Mouse (Mus musculus) cerebellum, adult 8-10 months (tissue): Measurements from ENCODE around the gene Exoc6.

Experiments used
- DNase-seq: peaks from one replicate; pipeline ENCODE4 v3.0.0; 2022

Gene Exoc6

GRCm38 (mm10) chr19:37580438-37580837 lies 30.2 kb downstream of the Exoc6 start:
- DNase-seq: no peak

DNA sequence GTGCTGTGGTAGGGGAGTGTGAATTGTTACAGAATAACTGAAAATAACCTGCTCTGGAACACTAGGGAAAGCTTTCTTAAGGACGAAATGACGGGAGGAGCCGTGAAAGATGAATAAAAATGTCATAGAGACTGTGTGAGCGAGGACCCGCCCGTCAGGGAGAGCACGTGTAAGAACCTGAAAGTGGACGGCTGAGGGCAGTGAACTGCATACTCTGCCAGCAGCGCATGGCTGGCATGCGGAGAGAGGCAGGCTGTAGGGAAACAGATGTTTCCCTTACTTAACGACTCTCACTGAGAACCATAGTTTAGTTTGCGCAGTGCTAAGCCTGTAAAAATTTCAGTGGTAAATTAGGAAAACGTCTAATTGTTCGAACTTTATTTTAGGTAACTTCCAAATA lies 35.0 kb downstream of the Exoc6 start:
- no peak for DNase-seq

DNA sequence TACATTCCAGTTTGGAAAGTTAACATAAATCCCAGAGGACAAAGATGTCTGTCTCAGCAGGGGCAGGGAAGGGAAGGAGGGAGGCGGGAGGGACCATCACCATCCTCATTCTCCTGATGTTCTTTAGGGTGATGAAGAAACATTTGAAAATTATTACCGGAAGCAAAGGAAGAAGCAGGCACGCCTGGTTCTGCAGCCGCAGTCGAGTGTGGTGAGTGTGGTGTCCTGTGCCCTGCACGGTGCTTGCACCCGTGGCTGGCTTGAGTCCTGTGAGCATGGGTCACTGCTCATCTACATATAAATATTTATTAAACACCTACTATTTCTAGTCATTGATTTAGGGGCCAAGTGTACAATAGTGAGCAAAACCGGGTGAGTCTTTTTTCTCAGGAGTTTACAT lies 35.5 kb downstream of the Exoc6 start:
- DNase-seq: no peak

DNA sequence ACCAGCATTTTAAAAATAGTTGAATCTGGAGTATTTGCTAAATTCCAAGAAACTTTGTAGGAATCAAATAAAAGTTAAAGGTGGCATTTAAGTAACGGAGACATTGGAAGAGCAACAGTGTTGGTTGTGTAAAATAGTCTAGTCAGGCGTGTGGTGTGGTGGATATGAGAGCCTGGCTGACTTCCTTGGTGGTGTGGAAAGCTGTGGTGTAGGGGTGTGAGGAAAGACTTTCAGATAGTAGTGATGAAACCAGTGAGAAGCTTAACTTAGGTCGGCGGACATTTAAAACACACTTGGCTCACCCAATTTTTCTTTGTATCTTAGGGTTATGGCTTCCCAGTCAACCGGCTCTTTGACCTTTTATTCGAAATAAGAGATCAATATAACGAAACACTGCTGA lies 40.3 kb downstream of the Exoc6 start:
- no peak for DNase-seq

GRCm38 (mm10) chr19:37601968-37602848 lies 52.0 kb downstream of the Exoc6 start:
- peak; percentile 7 for DNase-seq

DNA sequence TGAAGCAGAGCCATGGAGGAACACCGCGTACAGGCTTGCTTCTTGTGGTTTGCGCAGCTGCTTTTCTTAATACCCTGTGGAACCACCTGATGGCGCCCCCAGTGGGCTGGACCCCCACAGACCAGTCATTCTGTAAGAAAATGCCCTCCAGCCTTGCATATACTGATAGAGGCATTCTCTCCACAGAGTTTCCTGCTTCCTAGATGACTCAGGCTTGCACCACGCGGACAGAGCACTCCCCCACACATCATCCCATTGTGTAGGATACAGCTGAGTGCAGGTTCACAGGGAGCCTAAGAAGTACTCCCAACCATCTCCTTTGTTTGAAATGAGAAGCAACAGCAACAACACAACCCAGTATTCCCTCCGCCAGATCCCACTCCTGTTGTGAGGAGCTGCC lies 59.8 kb downstream of the Exoc6 start:
- DNase-seq: no peak

- DNase-seq: no peak
Measured at GRCm38 (mm10) chr19:37612893-37613292, 62.7 kb downstream of the Exoc6 start.

GRCm38 (mm10) chr19:37615039-37615630 lies 64.9 kb downstream of the Exoc6 start:
- DNase-seq: no peak

- DNase-seq: no peak
Measured at GRCm38 (mm10) chr19:37647994-37648393, 97.8 kb downstream of the Exoc6 start.

GRCm38 (mm10) chr19:37650526-37650925 lies 100.3 kb downstream of the Exoc6 start:
- no peak for DNase-seq

- DNase-seq: no peak
Measured at GRCm38 (mm10) chr19:37654012-37654411, 103.8 kb downstream of the Exoc6 start.

GRCm38 (mm10) chr19:37656441-37656840 lies 106.2 kb downstream of the Exoc6 start:
- DNase-seq: no peak

DNA sequence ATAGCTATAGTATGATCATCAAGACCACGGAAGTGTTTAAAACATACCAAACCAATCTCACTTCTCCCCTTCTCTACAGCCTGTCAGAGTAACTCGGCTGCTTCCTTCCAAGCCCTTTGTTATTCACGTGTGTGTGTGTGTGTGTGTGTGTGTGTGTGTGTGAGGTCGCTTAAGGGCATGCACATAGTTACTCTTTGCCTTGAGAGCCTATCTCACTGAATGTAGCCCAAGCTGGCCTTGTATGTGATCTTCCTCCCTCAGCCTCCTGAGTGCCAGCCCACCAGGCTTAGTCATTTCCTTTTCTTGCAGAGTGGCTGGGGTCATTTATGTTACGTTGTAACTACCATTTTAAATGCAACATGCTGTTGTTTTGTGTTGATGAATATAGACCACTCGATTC lies 115.0 kb downstream of the Exoc6 start:
- DNase-seq: no peak

- no peak for DNase-seq
Measured at GRCm38 (mm10) chr19:37667855-37668594, 117.8 kb downstream of the Exoc6 start.

DNA sequence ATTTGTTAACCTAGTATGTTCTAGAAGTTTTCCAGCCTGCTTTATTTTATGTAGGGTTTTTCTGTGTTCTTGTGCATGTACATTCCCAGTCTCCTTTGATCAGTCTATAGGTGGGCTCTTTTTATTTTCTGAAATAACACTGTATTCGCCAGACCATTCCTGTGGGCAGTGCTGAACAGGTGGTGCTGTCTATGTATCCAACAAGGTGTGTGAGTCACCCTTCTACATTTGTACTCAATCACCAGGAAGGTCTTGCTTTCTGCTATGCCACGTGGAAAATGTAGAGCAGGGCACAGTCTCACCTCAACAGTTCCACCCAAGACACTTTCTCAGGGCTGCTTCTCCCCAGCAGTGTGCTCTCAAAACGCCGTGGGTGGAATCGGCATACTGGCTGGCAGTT lies 118.4 kb downstream of the Exoc6 start:
- DNase-seq: no peak

GRCm38 (mm10) chr19:37669486-37669885 lies 119.3 kb downstream of the Exoc6 start:
- DNase-seq: no peak

DNA sequence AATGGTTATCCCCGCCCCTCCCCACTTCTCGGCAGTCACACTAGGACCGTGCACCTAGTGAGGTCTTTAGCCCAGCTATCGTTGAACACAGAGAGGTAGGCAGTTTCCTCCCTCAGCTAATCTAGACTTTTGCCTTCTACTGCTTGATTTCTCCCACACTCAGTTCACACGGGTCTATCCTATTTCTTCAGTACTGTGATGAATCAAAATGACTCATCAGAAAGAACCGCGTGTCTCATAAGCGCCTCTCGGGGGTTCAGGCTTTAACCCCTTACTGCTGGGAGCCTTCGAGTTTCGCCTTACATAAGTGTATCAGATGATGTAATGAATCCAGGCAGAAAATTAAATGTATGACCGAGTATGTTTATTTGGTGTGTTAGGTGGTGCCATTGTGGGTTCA lies 123.2 kb downstream of the Exoc6 start:
- no peak for DNase-seq

DNA sequence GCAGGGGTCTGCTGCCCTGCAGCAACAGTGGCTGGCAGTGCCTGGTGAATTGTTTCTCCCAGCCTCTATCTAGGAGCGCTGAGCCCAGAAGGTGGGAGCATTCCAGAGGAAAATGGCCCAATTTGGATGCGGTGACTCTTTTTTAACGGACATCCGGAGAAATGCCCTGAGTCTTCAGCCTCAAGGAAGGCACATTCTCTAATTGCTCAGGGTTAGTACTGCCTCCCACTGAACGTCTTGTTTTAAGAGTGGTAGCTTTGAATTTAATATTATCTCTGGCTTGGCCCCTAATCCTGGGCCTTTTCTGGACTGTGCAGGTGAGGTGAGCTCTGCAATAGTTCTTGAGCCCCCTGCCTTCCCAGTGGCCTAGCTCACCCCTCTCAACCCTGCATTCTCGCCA lies 135.1 kb downstream of the Exoc6 start, which contains the start of gene Cyp26c1:
Gene Cyp26c1, plus strand, starts transcription at position 301 of the 400 bp plus-strand sequence.
- no peak for DNase-seq

DNA sequence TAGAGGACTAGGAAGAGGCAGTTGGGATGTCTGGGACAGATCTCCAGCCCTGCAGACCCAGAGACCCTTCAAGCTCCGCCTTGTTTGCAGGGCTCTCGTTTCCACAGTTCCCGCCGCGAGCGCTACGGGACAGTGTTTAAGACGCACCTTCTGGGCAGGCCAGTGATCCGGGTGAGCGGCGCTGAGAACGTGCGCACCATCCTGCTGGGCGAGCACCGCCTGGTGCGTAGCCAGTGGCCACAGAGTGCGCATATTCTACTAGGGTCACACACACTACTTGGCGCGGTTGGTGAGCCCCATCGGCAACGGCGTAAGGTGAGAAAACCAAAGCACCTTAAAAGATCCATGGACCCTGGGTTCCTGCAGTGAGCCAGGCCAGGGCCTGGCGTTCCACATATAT lies 136.1 kb downstream of the Exoc6 start:
- DNase-seq: no peak

DNA sequence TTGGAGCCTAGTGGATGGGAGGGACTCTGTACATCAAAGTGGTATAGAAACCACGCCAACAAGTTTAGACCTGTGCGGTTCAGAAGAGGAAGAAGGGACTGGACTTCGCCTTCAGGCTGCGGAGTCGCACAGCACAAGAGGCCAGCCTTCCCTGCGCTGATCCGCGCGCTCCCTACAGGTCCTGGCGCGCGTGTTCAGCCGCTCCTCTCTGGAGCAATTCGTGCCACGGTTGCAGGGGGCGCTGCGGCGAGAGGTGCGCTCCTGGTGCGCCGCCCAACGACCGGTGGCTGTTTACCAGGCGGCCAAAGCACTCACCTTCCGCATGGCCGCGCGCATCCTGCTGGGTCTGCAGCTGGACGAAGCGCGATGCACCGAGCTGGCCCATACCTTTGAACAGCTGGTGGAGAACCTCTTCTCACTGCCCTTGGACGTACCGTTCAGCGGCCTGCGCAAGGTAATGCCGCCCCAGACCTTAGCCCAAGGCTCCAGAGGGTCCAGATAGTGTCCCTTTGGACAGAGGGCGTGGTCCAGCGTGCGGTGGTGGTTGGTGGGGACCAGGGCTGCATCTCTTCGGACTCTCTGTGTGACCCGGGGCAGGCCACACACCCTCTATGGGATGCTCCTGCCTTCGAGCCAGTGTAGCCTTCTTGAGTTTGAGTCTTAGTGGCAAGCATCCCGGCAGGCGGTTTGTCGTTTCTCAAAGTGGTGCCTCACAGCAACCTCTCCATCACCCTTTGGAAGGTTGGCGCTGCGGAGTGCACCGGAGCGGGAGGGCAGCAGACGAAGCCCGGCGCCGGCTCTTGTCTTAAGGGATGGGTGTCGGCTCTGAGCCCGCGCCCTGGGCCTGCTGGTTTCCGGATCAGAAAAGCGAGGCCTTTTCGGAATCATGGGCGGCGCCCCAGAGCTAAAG lies 137.0 kb downstream of the Exoc6 start:
- no peak for DNase-seq

DNA sequence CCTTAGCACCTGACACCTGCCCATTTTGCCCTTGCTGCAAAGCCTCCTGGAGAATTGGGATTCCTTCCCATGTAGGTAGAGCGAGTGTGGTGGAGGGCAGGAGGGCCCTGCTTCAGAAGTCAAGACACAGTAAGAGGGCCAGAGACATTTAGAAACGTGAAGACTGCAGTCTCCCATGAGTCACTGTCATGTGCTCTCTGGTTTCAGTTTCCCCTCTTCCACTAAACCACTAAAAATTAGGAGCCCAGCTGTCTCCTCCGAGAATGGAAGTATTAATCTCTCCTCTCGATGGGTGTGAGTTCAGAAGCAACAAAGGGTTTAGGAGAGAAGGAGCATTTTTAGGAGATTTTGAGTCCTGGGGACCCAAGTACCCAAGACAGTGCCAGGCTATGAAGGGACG lies 139.3 kb downstream of the Exoc6 start:
- DNase-seq: no peak

GRCm38 (mm10) chr19:37690716-37691115 lies 140.5 kb downstream of the Exoc6 start:
- DNase-seq: no peak

DNA sequence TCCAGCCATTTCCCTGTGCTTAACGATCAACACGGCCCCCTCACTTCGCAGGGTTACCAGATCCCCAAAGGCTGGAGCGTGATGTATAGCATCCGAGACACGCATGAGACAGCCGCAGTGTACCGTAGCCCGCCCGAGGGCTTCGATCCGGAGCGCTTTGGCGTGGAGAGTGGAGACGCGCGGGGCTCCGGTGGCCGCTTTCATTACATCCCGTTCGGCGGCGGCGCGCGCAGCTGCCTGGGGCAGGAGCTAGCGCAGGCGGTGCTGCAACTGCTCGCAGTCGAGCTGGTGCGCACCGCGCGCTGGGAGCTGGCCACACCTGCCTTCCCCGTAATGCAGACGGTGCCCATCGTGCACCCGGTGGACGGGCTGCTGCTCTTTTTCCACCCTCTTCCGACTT lies 142.7 kb downstream of the Exoc6 start:
- DNase-seq: no peak
